Mouse (Mus musculus) E14TG2a.4 (cell line): ENCODE results near the gene Slc6a6.

Experiments
- CTCF ChIP-seq: conservative IDR thresholded peaks from 2 replicates; pipeline ENCODE4 v1.5.1; 2014; ENCODE audit warnings: low read length
- POU5F1 ChIP-seq: IDR thresholded peaks from 2 replicates; pipeline ENCODE4 v1.6.1; 2014; ENCODE audit warnings: low read length, borderline replicate concordance

- TF ChIP-seq CTCF (no peak), POU5F1 (no peak)
These were observed 62.9 kb downstream of the Slc6a6 start for GRCm38 (mm10) chr6:91746776-91747175.
